In the genomic region with DNA sequence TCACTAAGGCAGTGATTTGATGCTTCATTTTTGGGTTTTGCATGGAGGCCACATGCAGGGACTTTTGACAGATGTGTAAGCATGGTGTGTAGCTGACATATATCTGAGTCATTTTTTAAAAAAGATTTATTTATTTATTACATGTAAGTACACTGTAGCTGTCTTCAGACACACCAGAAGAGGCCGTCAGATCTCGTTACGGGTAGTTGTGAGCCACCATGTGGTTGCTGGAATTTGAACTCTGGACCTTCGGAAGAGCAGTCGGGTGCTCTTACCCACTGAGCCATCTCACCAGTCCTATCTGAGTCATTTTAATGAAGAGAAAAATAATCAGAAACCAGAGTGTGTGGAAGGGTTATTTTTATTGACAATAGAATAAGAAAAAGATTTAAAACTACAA, we compare ENCODE assay signal across 7 mouse cellular contexts. TPM values are rescaled to one million over a fixed set of nuclear protein-coding genes. Genes with fewer than 3 reads are reported as not detected.
DNase-seq lines count a peak whose midpoint lies in the region; TF ChIP-seq lines count a peak whose summit lies in the region.
"Not testable (repeated sequence)": the region's sequence is repeated elsewhere in the genome, so short reads cannot be mapped to it uniquely, and the experiment has no call there.

No protein-coding gene starts in this region.

- H3K36me3 ChIP-seq in kidney, adult 2 months (ENCODE audit: control insufficient read depth, insufficient read depth, low read length); liver, adult 2 months (ENCODE audit: control insufficient read depth, insufficient read depth, low read length): not testable (repeated sequence)

- peak overlapping the region; percentile 60 for H3K27ac ChIP-seq in brown adipose tissue, adult 24 weeks (replicated peaks; ENCODE audit: low read depth, low read length)
- H3K27ac ChIP-seq in kidney, adult 2 months (ENCODE audit: insufficient read depth, low read depth, low read length), result peak overlapping the region; percentile 89
- H3K27ac ChIP-seq in liver, adult 2 months (replicated peaks; ENCODE audit: insufficient read depth, low read depth, low read length), result not testable (repeated sequence)

- not testable (repeated sequence) for H3K4me3 ChIP-seq in brown adipose tissue, adult 24 weeks (ENCODE audit: insufficient read depth, low read depth, low read length); kidney, adult 2 months (ENCODE audit: insufficient read depth, low read depth, low read length); liver, adult 2 months (ENCODE audit: insufficient read depth, low read depth, low read length)

- not testable (repeated sequence) for TF ChIP-seq CTCF in kidney, adult 2 months (conservative IDR thresholded peaks at IDR 0.05; ENCODE audit: insufficient read depth, insufficient read length, low read depth, low read length); liver, adult 2 months (IDR thresholded peaks at IDR 0.05; ENCODE audit: low read depth, low read length)

- H3K27me3 ChIP-seq in kidney, adult 2 months (replicated peaks; ENCODE audit: control insufficient read depth, insufficient read depth, low read length); liver, adult 2 months (ENCODE audit: control insufficient read depth, insufficient read depth, low read length): not testable (repeated sequence)

- H3K9ac ChIP-seq in liver, adult 2 months (ENCODE audit: low read depth, low read length), result not testable (repeated sequence)

- not testable (repeated sequence) for H3K4me1 ChIP-seq in brown adipose tissue, adult 24 weeks (ENCODE audit: control insufficient read depth, insufficient read depth, insufficient read length, low read length); kidney, adult 2 months (ENCODE audit: control insufficient read depth, insufficient read depth, low read length)
- peaks cover 17% of the 10 kb centered on the region; the same call in 1 of the 2 replicates for H3K4me1 ChIP-seq in liver, adult 2 months (ENCODE audit: control insufficient read depth, insufficient read depth, low read length)

- DNase-seq in 3T3-L1 (ENCODE audit: low read depth, low spot score) (peak; percentile 41), NIH3T3 (ENCODE audit: low read depth) (peak; percentile 20)
- peak; percentile 60 for DNase-seq in heart, adult 11 months
- DNase-seq in kidney, adult 2 months, result peak; percentile 72
- peak; percentile 76 for DNase-seq in kidney, adult 9 months
- DNase-seq in liver, adult 2 months (ENCODE audit: extremely low read depth, low read depth, low spot score), result peak; percentile 32

- WGBS in kidney, adult 2 months, result 48% methylated on average over 5 of the region's 5 CpGs
- 33% methylated on average over 5 of the region's 5 CpGs for WGBS in liver, adult 2 months

- TF ChIP-seq POLR2A in kidney, adult 2 months (IDR thresholded peaks at IDR 0.05; ENCODE audit: low read depth, low read length); liver, adult 2 months (IDR thresholded peaks at IDR 0.05; ENCODE audit: extremely low read depth, insufficient read depth, low read length): not testable (repeated sequence)

- H3K79me2 ChIP-seq in liver, adult 2 months (ENCODE audit: control insufficient read depth, insufficient read depth, low read length), result not testable (repeated sequence)

RNA-seq across cellular contexts. Expression of a gene that starts 23.4 kb away (rescaled TPM):
- 1,018 and 1,120 TPM in 2 replicates for polyA plus RNA-seq in brown adipose tissue, adult 24 weeks (2012; ENCODE audit: insufficient read depth, insufficient read length, missing spikeins)
- 116 and 197 TPM in 2 replicates for polyA plus RNA-seq in kidney, adult 2 months (2012; rRNA removed)
- 116 and 196 TPM in 2 replicates for total RNA-seq in liver, adult 2 months (2014; rRNA removed)
- polyA plus RNA-seq in liver, adult 2 months (2012; rRNA removed), result 48.0 and 52.4 TPM in 2 replicates

RNA-seq across cellular contexts. Expression of a gene that starts 23.5 kb away (rescaled TPM):
- 25.8 and 36.1 TPM in 2 replicates for polyA plus RNA-seq in brown adipose tissue, adult 24 weeks (2012; ENCODE audit: insufficient read depth, insufficient read length, missing spikeins)
- polyA plus RNA-seq in kidney, adult 2 months (2012; rRNA removed), result 5.3 and 5.4 TPM in 2 replicates
- 22.6 and 33.0 TPM in 2 replicates for total RNA-seq in liver, adult 2 months (2014; rRNA removed)
- 1.8 and 2.3 TPM in 2 replicates for polyA plus RNA-seq in liver, adult 2 months (2012; rRNA removed)

Comparison
In these comparisons a context has a peak if more than half of its experiments do, and no peak if none do; other contexts are left out.
1. DNase-seq: peak in every context shown above with its lines; median percentile 76 in kidney, adult 9 months; 72 in kidney, adult 2 months; 60 in heart, adult 11 months; 41 in 3T3-L1; 32 in liver, adult 2 months; 20 in NIH3T3.